Mouse (Mus musculus) C2C12 (cell line): ENCODE results near the gene Itgb6.

Source experiments
- CEBPB ChIP-seq: IDR thresholded peaks from one replicate; pipeline ENCODE4 v1.6.1; 2011; ENCODE audit warnings: low read depth, mild to moderate bottlenecking, control low read depth, moderate library complexity
- CTCF ChIP-seq: IDR thresholded peaks from one replicate; pipeline ENCODE4 v1.5.1; 2011; ENCODE audit not compliant: control insufficient read depth, insufficient read depth, insufficient read length
- MYOD1 ChIP-seq: IDR thresholded peaks from one replicate; pipeline ENCODE4 v1.6.1; 2011; ENCODE audit warnings: low read depth; ENCODE audit not compliant: control insufficient read depth, insufficient read length
- USF1 ChIP-seq: IDR thresholded peaks from one replicate; pipeline ENCODE4 v1.6.1; 2011; ENCODE audit warnings: low read depth, mild to moderate bottlenecking, control low read depth, moderate library complexity

DNA sequence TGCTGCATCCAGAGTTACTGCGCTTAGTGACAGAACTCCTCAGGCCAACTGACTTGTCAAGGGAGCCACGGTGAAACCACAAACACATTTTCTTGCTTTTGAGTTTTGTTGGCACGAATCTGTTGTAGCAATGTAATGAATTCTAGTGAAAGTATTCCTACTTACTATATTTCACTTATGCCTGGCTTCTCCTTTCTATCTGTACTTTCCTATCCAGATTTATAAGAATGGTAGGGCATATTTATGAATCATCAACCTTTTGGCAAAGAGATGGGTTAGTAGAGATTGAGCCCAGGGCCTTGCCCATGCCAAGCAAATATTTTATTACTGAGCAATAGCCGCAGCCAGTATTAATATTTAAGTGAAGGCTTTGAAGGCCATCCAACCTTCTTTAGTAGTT, 139.0 kb downstream of the Itgb6 start:
- no peak for TF ChIP-seq USF1
- TF ChIP-seq CTCF, result no peak
- TF ChIP-seq MYOD1, result no peak
- TF ChIP-seq CEBPB, result no peak
